Mouse (Mus musculus) T-helper 1 cell (primary cell): ENCODE results near the gene Fndc8.

Source experiments
- in situ Hi-C: fragments of 300-600 bp; cut with MboI, MseI; formaldehyde crosslinking; loops from one replicate; pipeline ENCODE4 v1.15.1; 2025; ENCODE audit warnings: high pct_unique_total_duplicates

Gene Fndc8

DNA sequence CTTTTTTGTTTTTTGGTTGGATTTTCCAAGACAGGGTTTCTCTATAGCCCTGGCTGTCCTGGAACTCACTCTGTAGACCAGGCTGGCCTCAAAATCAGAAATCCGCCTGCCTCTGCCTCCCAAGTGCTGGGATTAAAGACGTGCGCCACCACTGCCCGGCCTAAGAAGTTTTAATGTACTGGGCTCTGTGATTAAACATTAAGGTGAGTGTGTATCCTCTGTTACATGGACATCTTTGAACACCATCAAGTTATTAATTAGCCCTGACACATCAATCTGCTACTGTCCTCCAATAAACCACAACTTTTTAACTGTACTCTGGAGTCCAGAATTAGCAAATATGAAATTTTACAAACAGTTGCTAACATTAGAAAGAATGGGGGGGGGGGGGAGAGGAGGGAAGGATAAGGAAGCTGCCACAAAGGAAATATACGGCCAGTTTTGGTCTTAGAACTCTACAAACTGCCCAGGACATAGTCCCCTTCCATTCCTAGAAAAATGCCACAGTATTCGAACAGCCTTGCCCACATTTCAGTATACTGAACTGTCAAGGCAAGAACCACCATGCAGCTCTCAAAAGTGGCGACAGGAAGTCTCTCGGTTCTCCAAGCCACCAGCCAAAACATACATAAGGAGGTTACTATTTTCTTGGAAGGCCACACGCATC, 22.3 kb upstream of the Fndc8 start:
- in situ Hi-C loops, result no loop called here

DNA sequence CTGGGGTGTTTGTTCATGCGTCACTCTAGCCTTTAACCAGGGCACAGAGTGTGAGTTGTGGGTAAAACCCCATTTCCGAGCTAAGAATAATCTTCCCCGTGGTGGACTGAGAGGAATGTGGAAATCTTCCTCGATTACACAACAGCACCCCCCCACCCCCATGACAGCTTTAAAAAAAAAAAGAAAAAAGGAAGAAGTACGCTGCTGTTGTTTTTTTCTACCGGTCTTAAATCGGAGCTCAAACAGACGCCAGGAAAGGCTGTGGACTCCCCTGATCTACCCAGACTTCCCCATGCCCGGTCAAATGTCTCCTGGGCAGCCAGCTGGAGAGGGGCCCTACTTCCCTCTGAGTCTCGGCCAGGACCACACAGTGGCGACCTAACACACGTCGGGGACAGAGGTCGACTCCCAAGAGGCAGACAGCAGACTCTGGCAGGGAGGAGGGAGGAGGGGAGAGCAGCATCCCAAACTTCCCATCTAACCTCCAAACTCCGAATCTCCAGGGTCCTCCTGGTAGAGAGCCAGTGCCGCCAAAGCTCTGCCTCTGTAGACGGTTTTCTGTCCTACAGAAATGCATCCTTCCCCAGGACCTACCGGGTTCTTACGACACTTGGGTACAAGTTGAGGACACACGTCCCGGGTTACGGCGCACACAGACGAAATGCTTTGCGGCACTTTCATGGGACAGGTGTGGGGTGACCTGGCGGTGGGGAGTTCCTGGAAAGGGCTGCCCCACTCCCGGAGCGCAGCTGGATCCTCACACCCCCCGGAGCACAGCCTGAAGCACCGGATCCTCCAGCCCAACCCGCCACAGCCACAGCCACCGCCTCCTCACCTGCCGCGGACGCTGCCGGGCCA, 21.5 kb upstream of the Fndc8 start:
- in situ Hi-C loops, result no loop called here

DNA sequence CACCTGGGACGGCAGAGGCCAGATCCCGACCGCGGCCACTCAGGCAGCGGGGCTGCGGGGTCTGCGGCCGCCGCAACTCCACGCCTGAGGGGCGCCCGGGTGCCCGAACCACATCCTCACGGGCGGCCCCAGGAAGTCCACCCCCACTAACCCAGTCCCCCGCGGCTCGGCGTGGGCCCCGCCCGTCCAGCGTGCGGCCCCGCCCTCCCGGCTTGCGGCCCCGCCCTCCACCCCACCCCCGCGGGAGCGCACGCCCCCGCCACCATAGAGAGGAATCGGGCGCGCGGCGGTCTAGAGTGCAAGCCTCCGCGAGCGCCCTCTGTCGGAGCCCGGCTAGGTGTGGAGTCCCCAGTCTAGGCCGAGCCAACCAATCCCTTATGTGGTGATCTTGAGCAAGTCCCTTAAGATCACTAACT, 20.9 kb upstream of the Fndc8 start, which contains the start of gene Rffl:
Gene Rffl (minus strand): TSS at position 180 of the 416 bp plus-strand sequence.
- in situ Hi-C loops, result no loop called here

DNA sequence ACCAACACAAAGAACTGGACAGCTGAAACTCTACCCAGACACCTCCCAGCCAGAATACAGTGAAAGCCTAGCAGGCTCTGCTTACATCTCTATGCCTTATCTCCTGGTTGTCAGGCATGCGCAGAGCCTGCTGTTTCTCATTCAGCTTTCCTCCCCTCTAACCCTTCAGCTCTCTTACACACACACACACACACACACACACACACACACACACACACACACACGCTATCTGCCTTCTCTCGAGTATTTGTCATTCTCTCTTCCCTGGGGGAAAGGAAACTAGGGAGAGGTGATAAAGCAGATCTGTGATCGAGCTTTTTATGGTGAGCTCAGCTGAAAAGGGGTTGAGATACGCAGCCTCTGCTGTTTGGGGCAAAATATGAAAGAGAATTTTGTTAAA, 17.0 kb upstream of the Fndc8 start:
- in situ Hi-C loops, result loop anchor here (25.0 kb wide), 1 partner anchor 888 kb away; no protein-coding TSS in a partner anchor

DNA sequence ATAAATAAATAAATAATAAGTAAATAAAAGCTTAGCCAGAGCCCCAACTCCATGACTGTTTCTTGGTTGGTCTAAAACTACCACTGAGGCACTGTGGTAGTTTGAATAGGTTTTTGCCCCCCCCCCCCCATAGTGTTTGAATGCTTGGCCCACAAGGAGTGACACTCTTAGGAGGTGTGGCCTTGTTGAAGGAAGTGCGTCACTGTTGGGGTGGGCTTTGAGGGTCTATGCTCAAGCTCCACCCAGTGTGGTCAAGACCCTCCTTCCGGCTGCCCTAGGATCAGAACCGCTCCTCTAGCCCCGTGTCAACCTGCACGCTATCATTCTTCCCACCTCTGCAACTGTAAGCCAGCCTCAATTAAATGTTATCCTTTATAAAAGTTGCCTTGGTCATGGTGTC, 16.3 kb upstream of the Fndc8 start:
- in situ Hi-C loops, result loop anchor here (25.0 kb wide), 1 partner anchor 888 kb away; no protein-coding TSS in a partner anchor

DNA sequence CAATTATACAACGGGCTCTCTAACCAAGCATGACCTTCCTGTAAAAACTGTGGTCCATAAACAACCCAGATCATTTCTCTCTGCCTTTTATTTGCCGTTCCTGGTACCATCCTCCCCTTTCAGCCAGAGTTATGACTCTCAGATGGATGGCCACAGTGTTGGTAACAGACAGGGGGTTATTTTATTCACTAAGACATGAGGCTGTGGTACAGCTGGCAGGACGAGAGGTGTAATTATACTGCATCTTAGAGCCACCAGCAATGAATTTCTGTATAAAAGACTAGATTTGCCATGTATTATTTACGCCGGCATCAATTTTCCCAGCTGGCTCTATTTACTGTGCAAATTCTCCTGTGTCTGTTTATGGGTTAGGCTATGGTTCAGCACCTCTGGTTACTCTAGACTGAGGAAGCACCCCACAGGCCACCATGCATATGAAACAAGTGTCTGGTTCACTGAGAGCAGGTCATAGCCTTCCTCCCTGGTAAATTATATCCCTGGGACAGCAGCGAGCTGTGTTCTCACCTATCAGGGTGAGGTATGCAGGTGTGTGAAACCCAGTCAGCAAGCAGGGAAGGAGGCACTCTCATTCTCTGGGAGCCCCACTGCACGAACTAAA, 14.1 kb upstream of the Fndc8 start:
- in situ Hi-C loops, result loop anchor here (25.0 kb wide), 1 partner anchor 891 kb away; no protein-coding TSS in a partner anchor

DNA sequence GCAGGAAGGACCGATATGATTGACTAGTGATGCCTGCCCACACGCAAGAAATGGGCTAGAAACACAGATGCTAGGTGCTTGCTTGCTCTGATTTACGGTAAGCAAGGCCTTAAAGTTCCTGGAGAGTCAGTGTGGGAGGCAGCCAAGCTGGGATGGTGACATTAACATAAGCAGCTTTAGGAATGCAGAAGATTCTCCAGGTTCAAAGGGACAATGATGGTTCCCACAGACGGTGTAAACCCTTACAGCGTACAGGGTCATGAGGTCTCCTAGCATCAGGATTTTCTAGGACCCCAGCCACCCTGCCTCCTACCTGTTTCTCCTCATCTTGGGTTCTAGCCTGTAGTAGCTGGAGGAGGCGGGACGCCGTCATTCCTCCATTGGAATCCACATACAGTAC, 8.7 kb upstream of the Fndc8 start:
- in situ Hi-C loops, result loop anchor here (25.0 kb wide), 1 partner anchor 896 kb away; no protein-coding TSS in a partner anchor

DNA sequence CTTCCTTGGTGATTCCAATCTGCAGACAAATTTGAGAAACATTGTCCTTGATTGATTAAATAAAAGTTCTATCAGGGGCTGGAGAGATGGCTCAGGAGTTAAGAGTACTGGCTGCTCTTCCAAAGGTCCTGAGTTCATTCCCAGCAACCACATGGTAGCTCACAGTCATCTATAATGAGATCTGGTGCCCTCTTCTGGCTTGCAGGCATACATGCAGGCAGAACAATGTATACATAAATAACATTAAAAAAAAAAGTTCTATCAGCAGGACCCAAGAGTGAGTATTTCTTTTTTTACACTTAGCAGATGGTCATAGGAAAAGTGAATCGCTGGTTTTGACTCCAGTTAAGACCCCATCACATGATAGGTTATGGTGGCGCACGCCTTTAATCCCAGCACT, 5.4 kb upstream of the Fndc8 start:
- in situ Hi-C loops, result loop anchor here (5.0 to 25.0 kb wide), 5 partner anchors 69 to 899 kb away; partner anchors contain the start of genes Cct6b and Zfp830

DNA sequence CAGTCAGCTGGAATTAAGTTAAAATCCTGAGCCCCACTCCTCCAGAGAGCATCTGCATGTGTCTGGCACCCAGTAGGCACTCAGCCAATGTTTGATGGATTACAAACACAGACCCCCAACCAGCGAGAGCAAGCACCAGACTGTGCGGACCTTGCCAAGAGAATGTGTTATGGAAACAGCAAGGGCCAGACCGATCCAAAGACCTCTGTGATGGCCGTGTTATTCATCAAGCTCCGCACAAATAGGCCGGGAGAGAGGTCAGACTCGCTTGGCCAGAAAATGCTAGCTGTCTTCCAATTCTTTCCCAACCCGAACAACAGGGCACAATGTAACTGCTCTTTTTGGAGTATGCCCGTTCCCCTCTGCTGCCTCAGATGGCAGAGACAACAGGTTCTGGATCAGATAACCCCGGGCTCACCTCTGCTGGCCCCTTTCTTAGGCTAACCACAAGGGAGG, 3.4 kb upstream of the Fndc8 start:
- in situ Hi-C loops, result loop anchor here (5.0 to 25.0 kb wide), 5 partner anchors 71 to 901 kb away; partner anchors contain the start of genes Cct6b and Zfp830

DNA sequence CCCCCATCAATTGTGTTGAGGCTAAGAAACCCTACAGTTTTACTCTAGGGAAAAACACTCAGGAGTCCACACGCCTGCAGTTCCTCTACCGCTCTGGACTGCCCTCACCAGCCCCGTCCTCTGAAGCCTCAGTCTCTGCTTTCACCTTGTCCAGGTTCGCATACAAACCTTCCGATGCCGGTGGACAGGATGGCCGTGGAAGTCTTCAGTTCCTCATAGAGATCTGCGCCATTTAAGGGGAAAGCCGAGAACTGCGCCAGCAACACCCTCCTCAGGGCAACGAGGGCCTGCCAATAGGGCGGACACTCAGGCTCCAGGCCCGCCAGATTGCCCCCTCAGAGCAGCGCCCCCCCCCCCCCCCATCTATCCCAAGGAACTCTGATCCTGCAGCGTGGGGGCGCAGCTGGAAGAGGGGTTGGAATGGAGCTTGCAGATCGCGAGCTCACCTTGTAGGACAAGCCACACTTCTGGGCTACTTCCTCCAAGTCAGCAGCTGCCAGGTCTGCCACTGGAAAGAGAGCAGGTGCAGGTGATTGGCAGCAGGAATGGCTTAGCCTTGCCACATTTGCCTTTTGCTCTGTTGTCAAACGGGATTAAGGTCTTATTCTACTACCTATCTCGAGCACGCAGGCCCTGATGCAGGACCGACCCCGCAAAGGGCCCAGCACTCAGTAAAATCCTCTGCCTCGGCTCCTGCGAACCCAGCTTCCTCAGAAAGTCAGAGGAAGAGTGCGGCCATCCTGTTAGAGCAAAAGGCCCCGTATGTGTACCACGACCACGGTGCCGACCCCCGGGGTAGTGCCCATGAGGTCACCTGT, 2.2 kb upstream of the Fndc8 start:
- in situ Hi-C loops, result loop anchor here (5.0 to 25.0 kb wide), 5 partner anchors 72 to 902 kb away; partner anchors contain the start of genes Cct6b and Zfp830

DNA sequence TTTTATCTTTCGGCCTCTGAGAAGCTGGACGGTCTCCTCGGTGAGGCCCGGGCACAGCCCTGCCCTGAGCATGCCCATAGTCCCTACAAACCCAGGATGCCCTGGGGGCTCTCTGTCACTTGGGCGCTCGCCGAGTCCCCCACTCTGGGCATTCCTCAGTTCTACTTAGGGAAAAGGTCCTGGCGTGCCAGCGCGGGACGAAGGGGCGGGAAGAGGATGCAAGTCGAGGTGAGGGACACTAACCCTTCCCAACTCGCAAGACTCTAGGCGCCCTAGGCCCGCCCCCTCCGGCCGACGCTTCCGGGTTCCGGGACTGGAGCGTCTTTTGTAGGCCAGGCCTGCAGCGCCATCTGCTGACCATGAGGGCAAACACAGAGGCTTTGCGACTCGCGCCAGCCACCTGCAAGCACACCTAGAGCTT, 1.6 kb upstream of the Fndc8 start, which contains the start of gene Rad51d:
Gene Rad51d (minus strand): TSS at position 273 of the 421 bp plus-strand sequence.
- in situ Hi-C loops, result loop anchor here (25.0 kb wide), 1 partner anchor 903 kb away; no protein-coding TSS in a partner anchor

DNA sequence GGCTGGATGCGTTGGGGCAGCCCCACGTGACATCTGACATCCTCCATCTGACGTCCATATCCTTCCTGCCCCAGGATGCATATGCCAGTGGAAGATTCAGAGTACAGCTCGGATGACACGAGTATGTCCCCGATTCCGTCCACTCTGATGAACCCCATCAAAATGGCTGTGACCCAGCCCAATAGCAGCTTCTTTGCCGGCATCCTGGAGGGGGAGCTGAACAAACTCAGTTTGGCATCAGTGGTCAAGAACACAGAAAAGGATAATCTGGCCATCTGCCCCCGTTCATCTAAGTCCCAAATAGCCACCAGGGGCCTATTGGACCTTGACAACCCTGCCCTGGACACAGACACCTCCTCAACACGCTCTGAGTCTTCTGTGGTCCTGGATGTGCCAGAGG, 5.6 kb downstream of the Fndc8 start:
- in situ Hi-C loops, result loop anchor here (25.0 kb wide), 1 partner anchor 910 kb away; no protein-coding TSS in a partner anchor

DNA sequence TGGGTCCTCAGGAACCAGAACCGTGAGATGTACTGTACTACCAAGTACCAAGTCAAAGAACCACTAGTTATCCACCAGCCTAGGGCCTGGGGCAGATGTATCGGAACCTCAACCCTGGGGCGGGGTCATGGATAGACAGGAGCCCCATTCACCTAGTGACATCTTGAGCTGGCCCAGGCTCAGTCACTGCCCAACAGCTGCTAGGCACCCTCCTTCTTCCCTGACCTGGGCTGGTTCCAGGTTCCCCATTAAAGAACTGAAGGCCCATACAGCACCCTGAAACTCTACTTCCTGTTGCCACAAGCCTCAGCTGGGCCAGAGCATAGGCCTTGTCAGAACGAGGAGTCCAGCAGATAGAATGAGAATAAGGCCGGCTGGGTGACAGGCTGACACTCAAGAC, 7.8 kb downstream of the Fndc8 start:
- in situ Hi-C loops, result loop anchor here (25.0 kb wide), 1 partner anchor 912 kb away; no protein-coding TSS in a partner anchor

DNA sequence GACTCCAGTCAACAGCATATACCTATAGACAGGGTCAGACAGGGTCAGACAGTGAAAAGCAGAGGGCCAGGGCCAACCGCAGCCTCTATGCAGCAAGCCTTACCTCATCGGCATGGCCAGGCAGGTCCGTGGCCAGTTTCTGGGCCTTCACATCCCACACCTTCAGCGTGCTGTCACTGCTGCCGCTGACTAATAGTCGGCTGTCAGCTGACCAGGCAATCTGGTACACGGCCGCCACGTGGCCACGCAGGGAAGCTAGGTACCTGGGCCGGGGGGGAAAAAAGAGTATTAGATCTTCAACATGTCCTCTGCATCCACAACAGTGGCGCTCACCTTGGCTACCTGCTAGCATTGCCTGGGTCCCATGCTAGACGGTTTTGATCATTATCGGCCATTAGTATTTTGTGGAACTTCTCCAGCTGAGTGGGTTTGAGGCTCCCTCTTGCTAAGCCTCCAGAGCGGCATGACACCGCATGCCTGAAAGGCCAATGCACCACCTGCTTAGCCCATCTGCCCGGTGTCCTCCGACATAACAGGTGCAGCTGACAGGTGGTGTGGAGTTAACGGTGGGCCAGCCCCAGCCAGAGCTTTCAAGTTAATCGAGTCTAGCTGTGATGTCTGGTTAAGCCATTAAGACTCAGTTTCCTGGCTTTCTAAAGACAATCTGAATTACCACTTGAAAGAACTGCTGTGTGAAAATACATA, 9.8 kb downstream of the Fndc8 start:
- in situ Hi-C loops, result no loop called here

DNA sequence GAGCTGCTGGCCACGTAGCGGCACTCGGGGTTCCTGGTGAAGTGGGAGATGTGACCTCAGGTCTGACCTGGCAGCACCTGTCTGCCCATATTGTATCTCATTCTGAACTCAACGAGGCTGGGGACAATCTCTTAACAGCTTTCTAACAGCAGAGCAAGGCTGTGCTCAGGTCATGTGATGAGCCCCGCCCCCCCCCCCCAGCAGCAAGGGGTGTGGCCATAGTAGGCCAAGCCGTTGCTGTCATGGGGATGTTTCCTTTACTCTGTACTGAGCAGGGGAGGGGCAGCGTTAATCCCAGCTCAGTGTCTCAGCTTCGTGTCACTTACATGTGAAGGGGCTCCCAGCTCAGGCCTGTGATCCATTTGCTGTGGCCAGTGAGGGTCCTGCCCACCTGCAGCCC, 13.0 kb downstream of the Fndc8 start:
- in situ Hi-C loops, result no loop called here

DNA sequence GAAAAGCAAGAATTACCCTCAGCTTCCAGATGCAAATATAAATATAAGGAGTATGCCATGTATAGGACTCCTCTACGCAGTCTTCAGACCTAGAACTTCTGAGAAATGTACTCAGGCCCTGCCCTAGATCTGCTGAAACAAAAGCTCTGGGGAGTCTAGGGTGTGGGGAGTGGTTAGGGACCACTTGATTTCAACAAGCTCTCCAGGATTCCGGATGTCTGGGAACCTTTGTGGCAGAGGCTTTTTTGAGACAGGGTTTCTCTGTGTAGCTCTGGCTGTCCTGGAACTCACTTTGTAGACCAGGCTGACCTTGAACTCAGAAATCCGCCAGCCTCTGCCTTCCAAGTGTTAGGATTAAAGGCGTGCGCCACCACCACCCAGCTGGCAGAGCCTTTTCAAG, 13.9 kb downstream of the Fndc8 start:
- in situ Hi-C loops, result no loop called here

DNA sequence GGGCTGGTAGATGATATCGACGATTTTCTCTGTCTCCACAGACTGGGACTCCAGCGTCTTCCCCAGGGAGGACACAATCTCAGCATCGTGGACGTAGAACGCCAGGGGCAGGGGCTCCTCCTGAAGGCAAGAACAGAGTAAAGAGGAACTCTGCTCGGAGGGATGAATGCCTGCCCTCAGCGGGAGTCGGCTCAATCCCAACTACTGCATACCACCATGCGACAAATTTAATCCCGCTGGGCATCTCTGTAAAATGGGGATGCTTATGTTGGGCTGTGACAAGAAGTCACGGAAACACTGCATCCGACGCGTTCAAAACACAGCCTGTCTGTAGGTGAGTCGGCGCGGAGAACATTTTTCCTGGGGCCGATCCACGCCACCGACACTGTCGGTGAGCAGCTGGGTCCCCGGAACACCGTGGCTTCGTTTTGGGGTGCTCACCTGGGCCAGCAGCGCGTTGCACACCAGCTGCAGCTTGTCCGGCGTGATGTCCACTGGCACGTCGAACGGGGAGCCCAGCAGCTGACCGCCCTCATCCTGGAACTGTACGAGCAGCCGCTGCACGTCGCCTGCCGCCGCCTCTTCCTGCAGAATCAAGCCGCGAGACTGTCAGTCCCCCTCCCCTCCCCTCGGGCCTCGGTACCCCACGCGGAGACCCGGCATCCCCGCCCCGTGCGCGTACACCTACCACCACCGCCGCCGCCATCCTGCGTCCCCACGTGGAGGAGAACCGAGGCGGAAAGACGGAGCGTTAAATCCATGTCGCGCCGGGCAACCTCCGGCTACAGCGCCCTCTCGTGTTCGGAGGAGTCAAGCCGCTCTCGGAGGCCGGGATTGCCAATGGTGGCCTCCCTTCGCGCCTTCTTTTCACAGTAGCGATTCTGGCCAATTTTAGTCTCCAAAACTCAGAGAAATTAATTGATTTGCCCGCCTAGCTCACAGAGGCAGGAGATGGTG, 16.0 kb downstream of the Fndc8 start, which contains the start of gene Nle1:
Gene Nle1 (minus strand): TSS at position 761 of the 957 bp plus-strand sequence.
- in situ Hi-C loops, result no loop called here

DNA sequence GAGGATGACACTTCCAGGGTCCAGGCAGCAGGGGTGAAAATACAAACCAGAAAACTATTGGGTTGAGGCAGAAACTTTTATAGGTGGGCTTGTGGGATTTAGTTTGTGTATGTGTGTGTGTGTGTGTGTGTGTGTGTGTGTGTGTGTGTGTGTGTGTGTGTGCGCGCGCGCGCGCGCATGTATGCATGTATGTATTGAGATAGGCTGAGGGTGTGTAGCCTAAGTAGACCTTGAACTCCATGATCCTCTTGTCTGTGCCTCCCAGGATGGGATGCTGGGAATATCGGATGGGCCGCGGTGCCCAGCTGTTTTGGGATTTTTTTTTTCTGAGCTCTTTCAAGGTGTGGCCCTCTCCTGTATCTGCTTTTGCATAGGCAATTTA, 16.7 kb downstream of the Fndc8 start:
- in situ Hi-C loops, result no loop called here

DNA sequence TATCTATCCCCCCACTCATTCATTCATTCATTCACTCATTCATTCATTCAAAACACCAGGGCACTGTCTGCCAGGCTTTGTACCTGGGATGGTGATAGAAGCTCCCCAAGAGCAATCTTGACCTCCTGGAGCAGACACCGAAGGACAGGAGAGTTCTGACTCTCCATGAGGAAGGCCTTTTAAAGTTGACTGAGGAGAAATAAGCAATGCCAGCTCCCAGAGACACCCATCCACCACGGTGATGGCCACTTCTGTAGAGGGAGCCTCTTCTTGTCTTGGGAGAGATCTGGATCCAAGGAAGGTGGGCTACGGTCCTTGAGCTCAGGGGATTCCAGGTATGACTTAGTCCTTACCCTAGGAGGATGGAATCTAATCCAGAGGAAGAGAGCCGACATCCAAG, 18.3 kb downstream of the Fndc8 start, which contains the start of gene Unc45b:
Gene Unc45b (plus strand): TSS at position 301 of the 400 bp plus-strand sequence.
- in situ Hi-C loops, result loop anchor here (5.0 to 10.0 kb wide), 4 partner anchors 52 to 515 kb away; partner anchors contain the start of genes Gas2l2 and Slfn3
